Mouse (Mus musculus) brown adipose tissue, adult 24 weeks (tissue): ENCODE measurements around the gene Gm20509. TPM values are rescaled to one million over a fixed set of nuclear protein-coding genes. Genes with fewer than 3 reads are reported as not detected.
"Not testable (repeated sequence)": the region's sequence is repeated elsewhere in the genome, so short reads cannot be mapped to it uniquely, and the experiment has no call there.

Experiments
- H3K27ac ChIP-seq: fragments of 200-500 bp; replicated peaks from 2 replicates; pipeline ENCODE4 v1.5.1; 2012; ENCODE audit warnings: low read depth, mild to moderate bottlenecking, low read length
- H3K4me1 ChIP-seq: fragments of 200-500 bp; 2 replicates; pipeline ENCODE4 v1.6.1; 2012; ENCODE audit warnings: low read length, mixed read lengths; ENCODE audit not compliant: control insufficient read depth, insufficient read depth, insufficient read length
- H3K4me3 ChIP-seq: fragments of 200-500 bp; 2 replicates; pipeline ENCODE4 v1.5.1; 2012; ENCODE audit warnings: low read depth, mild to moderate bottlenecking, low read length, moderate library complexity; ENCODE audit not compliant: insufficient read depth
- polyA plus RNA-seq: library from polyadenylated mRNA; stranded (reverse); fragments of >200 nt; gene quantifications from 2 replicates; pipeline ENCODE4 v1.2.4, GENCODE M21; 2012; ENCODE audit not compliant: missing spikeins, insufficient read depth, insufficient read length

Gene Gm20509
- polyA plus RNA-seq, 1 experiment = not detected

GRCm38 (mm10) chr9:73087121-73087520, 15.1 kb upstream of the Gm20509 start:
- H3K27ac ChIP-seq = no peak overlapping the region
- H3K4me3 ChIP-seq = peak overlapping the region; percentile 37; the same call in 1 of the 2 replicates

GRCm38 (mm10) chr9:73087581-73087980, 14.7 kb upstream of the Gm20509 start:
- Histone ChIP-seq H3K4me1 (no peaks in the 10 kb centered on the region), H3K4me3 (no peak overlapping the region), H3K27ac (no peak overlapping the region)

More at GRCm38 (mm10) chr9:73087121-73087520, 15.1 kb upstream of the Gm20509 start:
- H3K4me1 ChIP-seq = no peaks in the 10 kb centered on the region

- H3K4me1 ChIP-seq = no peaks in the 10 kb centered on the region
- H3K4me3 ChIP-seq = no peak overlapping the region
- H3K27ac ChIP-seq = no peak overlapping the region
Observed at GRCm38 (mm10) chr9:73089222-73089920, 12.9 kb upstream of the Gm20509 start.

- H3K4me3 ChIP-seq = no peak overlapping the region
- no peak overlapping the region for H3K27ac ChIP-seq
Observed at GRCm38 (mm10) chr9:73090121-73090520, 12.1 kb upstream of the Gm20509 start.

GRCm38 (mm10) chr9:73091747-73092146, 10.5 kb upstream of the Gm20509 start:
- Histone ChIP-seq H3K4me1 (no peaks in the 10 kb centered on the region), H3K27ac (no peak overlapping the region), H3K4me3 (no peak overlapping the region)

More at GRCm38 (mm10) chr9:73090121-73090520, 12.1 kb upstream of the Gm20509 start:
- H3K4me1 ChIP-seq = no peaks in the 10 kb centered on the region

- no peaks in the 10 kb centered on the region for H3K4me1 ChIP-seq
- no peak overlapping the region for H3K27ac ChIP-seq
- H3K4me3 ChIP-seq = no peak overlapping the region
Observed at GRCm38 (mm10) chr9:73094580-73094979, 7.7 kb upstream of the Gm20509 start.

GRCm38 (mm10) chr9:73097898-73098297, 4.4 kb upstream of the Gm20509 start:
- H3K27ac ChIP-seq = no peak overlapping the region
- H3K4me1 ChIP-seq = no peaks in the 10 kb centered on the region
- no peak overlapping the region for H3K4me3 ChIP-seq

GRCm38 (mm10) chr9:73101536-73101935, 734 bp upstream of the Gm20509 start, which contains the start of gene Khdc3:
Khdc3 (plus strand) TSS chr9:73101836.
- no peak within 1 kb of the TSS for H3K27ac ChIP-seq
- no peak within 1 kb of the TSS for H3K4me3 ChIP-seq
- no peaks in the 10 kb centered on the region for H3K4me1 ChIP-seq

GRCm38 (mm10) chr9:73103159-73103879, 1.0 kb downstream of the Gm20509 start:
- Histone ChIP-seq H3K4me1 (no peaks in the 10 kb centered on the region), H3K27ac (no peak overlapping the region), H3K4me3 (peak overlapping the region; percentile 47)

- H3K4me3 ChIP-seq = peak overlapping the region; percentile 47
- H3K27ac ChIP-seq = no peak overlapping the region
- no peaks in the 10 kb centered on the region for H3K4me1 ChIP-seq
Observed at GRCm38 (mm10) chr9:73103880-73104198, 1.6 kb downstream of the Gm20509 start.

GRCm38 (mm10) chr9:73105141-73105540, 2.9 kb downstream of the Gm20509 start:
- Histone ChIP-seq H3K4me1 (no peaks in the 10 kb centered on the region), H3K27ac (no peak overlapping the region), H3K4me3 (no peak overlapping the region)

GRCm38 (mm10) chr9:73105771-73106170, 3.5 kb downstream of the Gm20509 start:
- Histone ChIP-seq H3K27ac (no peak overlapping the region), H3K4me3 (no peak overlapping the region), H3K4me1 (no peaks in the 10 kb centered on the region)

- Histone ChIP-seq H3K4me3 (peak within 1 kb of the TSS; percentile 87), H3K4me1 (no peaks in the 10 kb centered on the region; the same call in 1 of the 2 replicates), H3K27ac (peak within 1 kb of the TSS; percentile 57)
Observed at GRCm38 (mm10) chr9:73112919-73113906, 10.9 kb downstream of the Gm20509 start, which contains the start of gene Rsl24d1. Rsl24d1 (plus strand) TSS chr9:73113426.

- H3K27ac ChIP-seq, H3K4me1 ChIP-seq, H3K4me3 ChIP-seq: not testable (repeated sequence)
Observed at GRCm38 (mm10) chr9:73116704-73117103, 14.4 kb downstream of the Gm20509 start.

- Histone ChIP-seq H3K4me1 (no peaks in the 10 kb centered on the region; the same call in 1 of the 2 replicates), H3K27ac (no peak overlapping the region), H3K4me3 (no peak overlapping the region)
Observed at GRCm38 (mm10) chr9:73118012-73118411, 15.7 kb downstream of the Gm20509 start.
